Mouse (Mus musculus): Measurements from ENCODE around the gene Stxbp6.

DNA sequence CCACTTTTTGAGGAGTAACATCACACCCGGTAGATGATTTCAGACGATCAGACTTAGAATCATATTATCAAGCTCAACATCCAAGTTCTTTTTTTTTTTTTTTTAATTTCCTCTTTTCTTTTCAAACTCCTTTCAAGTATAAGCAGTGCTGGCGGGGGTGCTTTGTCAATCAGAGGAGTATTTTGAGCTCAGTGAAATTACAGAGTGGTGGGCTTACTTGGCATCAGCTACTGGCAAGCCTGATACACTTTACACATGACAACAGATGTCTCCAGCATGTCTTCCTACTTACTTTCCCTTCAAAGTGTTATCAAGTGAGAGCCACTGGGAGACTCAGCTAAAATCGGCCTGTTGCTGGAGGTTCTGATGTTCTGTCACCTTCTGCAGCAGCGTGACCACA lies 21.6 kb downstream of the Stxbp6 start:
- TF ChIP-seq POLR2A (IDR thresholded peaks at IDR 0.05; ENCODE audit: control insufficient read depth, low read depth, low read length) = no peak
- TF ChIP-seq CTCF (IDR thresholded peaks at IDR 0.05; ENCODE audit: control insufficient read depth, insufficient read depth, insufficient replicate concordance, low read depth, low read length) = no peak

Measured in testis, adult 2 months (tissue).